Mouse (Mus musculus): Measurements from ENCODE around the gene Gnai1.

DNA sequence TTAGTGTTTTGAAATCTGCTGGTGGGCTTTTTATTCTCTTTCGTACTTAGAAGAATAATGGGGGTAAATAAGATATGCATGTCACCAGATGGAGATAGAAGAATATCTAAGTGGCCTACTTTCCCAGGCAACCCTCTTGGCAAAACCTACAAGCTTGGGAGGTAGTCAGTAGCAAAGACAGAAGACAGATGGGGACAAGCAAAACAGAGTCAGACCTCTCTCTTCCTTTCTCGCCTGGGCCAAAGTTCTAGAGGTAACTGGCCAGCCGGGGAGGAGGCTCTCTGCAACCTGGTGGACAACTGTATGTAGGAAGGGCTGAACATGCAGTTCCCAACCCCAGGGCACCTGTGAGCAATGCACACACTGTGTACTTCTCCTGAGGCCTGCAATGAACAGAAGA lies 12.9 kb downstream of the Gnai1 start:
- TF ChIP-seq CTCF (conservative IDR thresholded peaks at IDR 0.05; ENCODE audit: low read length): no peak
- no peak for TF ChIP-seq NANOG (IDR thresholded peaks at IDR 0.05; ENCODE audit: borderline replicate concordance, low read length)
- TF ChIP-seq POU5F1 (IDR thresholded peaks at IDR 0.05; ENCODE audit: borderline replicate concordance, low read length): no peak

All from E14TG2a.4 (cell line).